Mouse (Mus musculus): ENCODE measurements around the gene Ece1. TPM values are rescaled to one million over a fixed set of nuclear protein-coding genes. Genes with fewer than 3 reads are reported as not detected.
"Not testable (repeated sequence)": the region's sequence is repeated elsewhere in the genome, so short reads cannot be mapped to it uniquely, and the experiment has no call there.

Ece1 gene
- polyA plus RNA-seq, 1 experiment, result 22.6 TPM

GRCm38 (mm10) chr4:137962643-137963350 lies 100.8 kb downstream of the Ece1 start:
- WGBS, result 95% methylated on average over 20 of the region's 20 CpGs

GRCm38 (mm10) chr4:137963431-137963830 lies 101.4 kb downstream of the Ece1 start:
- DNase-seq (ENCODE audit: low read depth, low spot score), result no peak
- WGBS, result 83% methylated on average over 6 of the region's 6 CpGs

More at GRCm38 (mm10) chr4:137962643-137963350, 100.8 kb downstream of the Ece1 start:
- no peak for DNase-seq (ENCODE audit: low read depth, low spot score)

GRCm38 (mm10) chr4:137963881-137964584 lies 102.0 kb downstream of the Ece1 start:
- DNase-seq (ENCODE audit: low read depth, low spot score), result peak; percentile 22
- WGBS, result 67% methylated on average over 9 of the region's 9 CpGs

GRCm38 (mm10) chr4:137964585-137964930 lies 102.5 kb downstream of the Ece1 start:
- DNase-seq (ENCODE audit: low read depth, low spot score), result no peak
- 95% methylated on average over 11 of the region's 11 CpGs for WGBS

- DNase-seq (ENCODE audit: low read depth, low spot score), result peak; percentile 56
- 14% methylated on average over 9 of the region's 9 CpGs for WGBS
These were observed 106.2 kb downstream of the Ece1 start for GRCm38 (mm10) chr4:137968203-137968602.

GRCm38 (mm10) chr4:137970623-137971199 lies 108.7 kb downstream of the Ece1 start:
- not testable (repeated sequence) for DNase-seq (ENCODE audit: low read depth, low spot score)
- WGBS, result no CpG with 5 or more reads among the region's 11 CpGs

- DNase-seq (ENCODE audit: low read depth, low spot score), result not testable (repeated sequence)
- no CpG with 5 or more reads among the region's 11 CpGs for WGBS
These were observed 112.9 kb downstream of the Ece1 start for GRCm38 (mm10) chr4:137974856-137975432.

- DNase-seq (ENCODE audit: low read depth, low spot score), result not testable (repeated sequence)
- WGBS, result no CpG with 5 or more reads among the region's 11 CpGs
These were observed 117.1 kb downstream of the Ece1 start for GRCm38 (mm10) chr4:137979066-137979644.

- WGBS, result 64% methylated on average over 1 of the region's 1 CpGs
- DNase-seq (ENCODE audit: low read depth, low spot score), result no peak
These were observed 120.8 kb downstream of the Ece1 start for GRCm38 (mm10) chr4:137982869-137983268.

GRCm38 (mm10) chr4:137984212-137984611 lies 122.2 kb downstream of the Ece1 start:
- DNase-seq (ENCODE audit: low read depth, low spot score), result no peak
- 30% methylated on average over 10 of the region's 10 CpGs for WGBS

- 48% methylated on average over 5 of the region's 5 CpGs for WGBS
- no peak for DNase-seq (ENCODE audit: low read depth, low spot score)
These were observed 122.7 kb downstream of the Ece1 start for GRCm38 (mm10) chr4:137984746-137985145.

GRCm38 (mm10) chr4:137989426-137989825 lies 127.4 kb downstream of the Ece1 start:
- WGBS, result 92% methylated on average over 5 of the region's 5 CpGs
- no peak for DNase-seq (ENCODE audit: low read depth, low spot score)

- 87% methylated on average over 4 of the region's 4 CpGs for WGBS
- DNase-seq (ENCODE audit: low read depth, low spot score), result no peak
These were observed 128.4 kb downstream of the Ece1 start for GRCm38 (mm10) chr4:137990433-137990832.

- WGBS, result 89% methylated on average over 7 of the region's 7 CpGs
- no peak for DNase-seq (ENCODE audit: low read depth, low spot score)
These were observed 129.2 kb downstream of the Ece1 start for GRCm38 (mm10) chr4:137991240-137991639.

- WGBS, result 4% methylated on average over 39 of the region's 39 CpGs
These were observed 130.9 kb downstream of the Ece1 start, which contains the start of gene Eif4g3 for GRCm38 (mm10) chr4:137992890-137993289. Gene Eif4g3, plus strand, starts transcription at chr4:137993022.

GRCm38 (mm10) chr4:137993291-137993758 lies 131.3 kb downstream of the Ece1 start:
- peak; percentile 90 for DNase-seq (ENCODE audit: low read depth, low spot score)
- under 1% methylated on average over 57 of the region's 59 CpGs for WGBS

More at GRCm38 (mm10) chr4:137992890-137993289, 130.9 kb downstream of the Ece1 start, which contains the start of gene Eif4g3:
- no peak for DNase-seq (ENCODE audit: low read depth, low spot score)

- DNase-seq (ENCODE audit: low read depth, low spot score), result no peak
- WGBS, result 1% methylated on average over 49 of the region's 60 CpGs
These were observed 132.0 kb downstream of the Ece1 start for GRCm38 (mm10) chr4:137993821-137994561.

- 35% methylated on average over 12 of the region's 12 CpGs for WGBS
- DNase-seq (ENCODE audit: low read depth, low spot score), result no peak
These were observed 132.7 kb downstream of the Ece1 start for GRCm38 (mm10) chr4:137994562-137995336.

Measured in large intestine, adult 2 months (tissue).